27 mouse cellular contexts compared by ENCODE assay signal in genomic region chr16:21202731-21203130, GRCm38 (mm10). TPM values are rescaled to one million over a fixed set of nuclear protein-coding genes. Genes with fewer than 3 reads are reported as not detected.
DNase-seq lines count a peak whose midpoint lies in the region; TF ChIP-seq lines count a peak whose summit lies in the region.
"Had no signal": no experiment of that assay in that cellular context is flagged by ENCODE, and none has a peak within 500 bp of the region (broad histone marks: within the 10 kb centered on the region; RNA-seq: fewer than 3 reads in every experiment).

No protein-coding gene starts in this region.

- TF ChIP-seq POLR2A in ES-Bruce4 (IDR thresholded peaks at IDR 0.05; ENCODE audit: insufficient read depth, low read length), result no peak

- H3K27me3 ChIP-seq in ES-Bruce4 (ENCODE audit: control insufficient read depth, insufficient read depth, low read length, poor library complexity, severe bottlenecking), result no peaks in the 10 kb centered on the region
- H3K27me3 ChIP-seq: embryonic facial prominence, embryonic 13.5 days; embryonic facial prominence, embryonic 15.5 days had no signal

- no peak overlapping the region for H3K4me3 ChIP-seq in ES-Bruce4 (ENCODE audit: low read depth, low read length)
- H3K4me3 ChIP-seq: embryonic facial prominence, embryonic 13.5 days; embryonic facial prominence, embryonic 15.5 days; erythroblast, embryonic 14.5 days; forebrain, embryonic 10.5 days; forebrain, embryonic 12.5 days had no signal

- DNase-seq in ZHBTc4 (ENCODE audit: low read depth, low spot score), result peak; percentile 88
- no peak for DNase-seq in kidney, postnatal 14 days
- no peak for DNase-seq in testis, postnatal 10 days (ENCODE audit: low spot score)
- DNase-seq in heart, postnatal 4 days, result no peak
- DNase-seq: adrenal gland, adult 2 months; adrenal gland, postnatal 10 days; adrenal gland, postnatal 25 days; cerebellum, adult 11 months; cerebellum, adult 18-20 months; cerebellum, adult 8-10 months; cerebellum, adult 9-11 months; cerebellum, postnatal 36 days; embryo, embryonic 11 days had no signal

- no peak overlapping the region for H3K27ac ChIP-seq in ES-Bruce4 (ENCODE audit: insufficient read depth, low read length)
- H3K27ac ChIP-seq: embryonic facial prominence, embryonic 15.5 days; forebrain, embryonic 10.5 days; forebrain, embryonic 12.5 days had no signal

- H3K9ac ChIP-seq in ES-Bruce4 (ENCODE audit: low read depth, poor library complexity, severe bottlenecking), result no peak overlapping the region
- H3K9ac ChIP-seq: embryonic facial prominence, embryonic 13.5 days; embryonic facial prominence, embryonic 15.5 days; forebrain, embryonic 12.5 days had no signal

- H3K9me3 ChIP-seq in ES-Bruce4 (replicated peaks; ENCODE audit: control insufficient read depth, insufficient read depth, low read length, poor library complexity, severe bottlenecking), result no peaks in the 10 kb centered on the region
- H3K9me3 ChIP-seq: embryonic facial prominence, embryonic 13.5 days; embryonic facial prominence, embryonic 15.5 days; forebrain, embryonic 10.5 days; forebrain, embryonic 12.5 days had no signal

- peaks cover 11% of the 10 kb centered on the region for H3K4me1 ChIP-seq in ES-Bruce4 (ENCODE audit: control insufficient read depth, insufficient read depth, low read length)

- H3K36me3 ChIP-seq in ES-Bruce4 (ENCODE audit: control insufficient read depth, insufficient read depth, low read length, poor library complexity, severe bottlenecking), result no peaks in the 10 kb centered on the region
- H3K36me3 ChIP-seq: embryonic facial prominence, embryonic 13.5 days; embryonic facial prominence, embryonic 15.5 days; forebrain, embryonic 12.5 days; G1E had no signal

- TF ChIP-seq EP300 in ES-Bruce4 (IDR thresholded peaks at IDR 0.05; ENCODE audit: insufficient read depth, low read depth, low read length), result peak; percentile 83

- TF ChIP-seq CTCF in ES-Bruce4 (IDR thresholded peaks at IDR 0.05; ENCODE audit: low read depth, low read length), result no peak

RNA-seq across cellular contexts. Expression of gene Ephb3, which starts 1.8 kb away (rescaled TPM):
- polyA plus RNA-seq in ES-Bruce4 (2011; ENCODE audit: insufficient read depth, insufficient read length, low read depth, missing spikeins), result 24.8 and 26.3 TPM in 2 replicates
- 10 to 100 TPM; 14.3 to 14.8 TPM for total RNA-seq in heart, postnatal 4 days (2021)
- total RNA-seq: common myeloid progenitor, adult 5-6 weeks had no signal
- polyA plus RNA-seq: erythroblast, embryonic 14.5 days; G1E had no signal

RNA-seq across cellular contexts. Expression of gene Teddm3, which starts 48.9 kb away (rescaled TPM):
- not detected in 2 replicates for polyA plus RNA-seq in ES-Bruce4 (2011; ENCODE audit: insufficient read depth, insufficient read length, low read depth, missing spikeins)
- not detected for total RNA-seq in heart, postnatal 4 days (2021)
- total RNA-seq: adrenal gland, adult 2 months; adrenal gland, postnatal 10 days; adrenal gland, postnatal 25 days; adrenal gland, postnatal 4 days; common myeloid progenitor, adult 5-6 weeks had no signal
- polyA plus RNA-seq: C2C12; embryonic facial prominence, embryonic 11.5 days; embryonic facial prominence, embryonic 13.5 days; erythroblast, embryonic 14.5 days; forebrain, embryonic 10.5 days; forebrain, embryonic 12.5 days; forebrain, embryonic 14.5 days; forebrain, embryonic 16.5 days; G1E; Patski had no signal
